Mouse (Mus musculus): ENCODE measurements at regions not wholly inside any gene's neighbourhood (a gene's known extent, or its start where the extent isn't known, plus 50 kb on each side); places are given as distances from the start of the nearest gene placed in this dataset. TPM values are rescaled to one million over a fixed set of nuclear protein-coding genes. Genes with fewer than 3 reads are reported as not detected.

GRCm38 (mm10) chr16:3271819-3272490, 318.9 kb upstream of the Olfr161 start:
- no peaks in the 10 kb centered on the region for H3K36me3 ChIP-seq (replicated peaks; ENCODE audit: control insufficient read depth, insufficient read depth, low read length)
- ATAC-seq (ENCODE audit: insufficient read depth, low read depth) (no peak; the same call in 1 of the 2 replicates), DNase-seq (ENCODE audit: low spot score) (no peak)
- H3K4me2 ChIP-seq (ENCODE audit: low read depth, low read length), result no peak overlapping the region
- H3K4me1 ChIP-seq (ENCODE audit: control insufficient read depth, insufficient read depth), result no peaks in the 10 kb centered on the region
- no peak overlapping the region for H3K27ac ChIP-seq (ENCODE audit: low read depth)
- H3K27me3 ChIP-seq (ENCODE audit: control insufficient read depth, insufficient read depth, low read length), result no peaks in the 10 kb centered on the region
- TF ChIP-seq EP300 (IDR thresholded peaks at IDR 0.05; ENCODE audit: low read depth) (no peak), CTCF (IDR thresholded peaks at IDR 0.05; ENCODE audit: low read depth) (no peak)
- H3K4me3 ChIP-seq (ENCODE audit: low read depth, low read length), result no peak overlapping the region
- no peak overlapping the region for H3K9ac ChIP-seq (replicated peaks; ENCODE audit: low read depth, low read length)
- WGBS, result 50% methylated on average over 2 of the region's 2 CpGs
- H3K9me3 ChIP-seq (replicated peaks; ENCODE audit: control insufficient read depth, low read length), result peaks cover 44% of the 10 kb centered on the region

- no peak for DNase-seq (ENCODE audit: low spot score)
- Histone ChIP-seq H3K9me3 (replicated peaks; ENCODE audit: control insufficient read depth, low read length) (peaks cover 44% of the 10 kb centered on the region), H3K4me2 (ENCODE audit: low read depth, low read length) (no peak overlapping the region), H3K27ac (ENCODE audit: low read depth) (no peak overlapping the region), H3K36me3 (replicated peaks; ENCODE audit: control insufficient read depth, insufficient read depth, low read length) (no peaks in the 10 kb centered on the region), H3K9ac (replicated peaks; ENCODE audit: low read depth, low read length) (no peak overlapping the region), H3K4me3 (ENCODE audit: low read depth, low read length) (no peak overlapping the region), H3K4me1 (ENCODE audit: control insufficient read depth, insufficient read depth) (no peaks in the 10 kb centered on the region), H3K27me3 (ENCODE audit: control insufficient read depth, insufficient read depth, low read length) (no peaks in the 10 kb centered on the region)
- TF ChIP-seq CTCF (IDR thresholded peaks at IDR 0.05; ENCODE audit: low read depth), result no peak
- TF ChIP-seq EP300 (IDR thresholded peaks at IDR 0.05; ENCODE audit: low read depth), result no peak
- 71% methylated on average over 2 of the region's 2 CpGs for WGBS
- ATAC-seq (ENCODE audit: insufficient read depth, low read depth), result no peak
These were observed 317.4 kb upstream of the Olfr161 start for GRCm38 (mm10) chr16:3273427-3273826.

Small RNA genes lying in the stretch of these regions (microRNA-seq; reads per million reads assigned to microRNA genes)
- gene Gm23215, result not detected
